Mouse (Mus musculus) monocyte, adult 5-6 weeks (primary cell): ENCODE measurements around the gene Fam189a1. TPM values are rescaled to one million over a fixed set of nuclear protein-coding genes. Genes with fewer than 3 reads are reported as not detected.

Experiments used
- ATAC-seq: fragments of 153-309, 156-312 bp; replicated peaks from 2 replicates; pipeline ENCODE4 v1.8.0; 2017; ENCODE audit warnings: mild to moderate bottlenecking; ENCODE audit not compliant: low TSS enrichment, insufficient number of reproducible peaks, severe bottlenecking, poor library complexity, low FRiP score
- total RNA-seq: library from RNA; stranded (forward); fragments of 200-1000, 200-491, 200-594 nt; gene quantifications from 3 replicates; pipeline ENCODE4 v1.2.3, GENCODE M21; 2017

Fam189a1 gene
- total RNA-seq, 1 experiment from 2014 or later = not detected

- ATAC-seq = no peak
Observed at GRCm38 (mm10) chr7:64856526-64857082, 299.8 kb downstream of the Fam189a1 start.

- no peak for ATAC-seq
Observed at GRCm38 (mm10) chr7:64855976-64856375, 300.4 kb downstream of the Fam189a1 start.

GRCm38 (mm10) chr7:64855389-64855927, 300.9 kb downstream of the Fam189a1 start:
- ATAC-seq = no peak

- no peak for ATAC-seq
Observed at GRCm38 (mm10) chr7:64850791-64851190, 305.6 kb downstream of the Fam189a1 start.

GRCm38 (mm10) chr7:64847366-64847899, 308.9 kb downstream of the Fam189a1 start:
- no peak for ATAC-seq

GRCm38 (mm10) chr7:64846061-64846460, 310.3 kb downstream of the Fam189a1 start:
- ATAC-seq = no peak

- ATAC-seq = no peak
Observed at GRCm38 (mm10) chr7:64840946-64841659, 315.3 kb downstream of the Fam189a1 start.

GRCm38 (mm10) chr7:64840576-64840895, 315.8 kb downstream of the Fam189a1 start:
- no peak for ATAC-seq

- ATAC-seq = no peak
Observed at GRCm38 (mm10) chr7:64839801-64840575, 316.4 kb downstream of the Fam189a1 start.

- no peak for ATAC-seq
Observed at GRCm38 (mm10) chr7:64839281-64839680, 317.1 kb downstream of the Fam189a1 start.

- ATAC-seq = no peak
Observed at GRCm38 (mm10) chr7:64830214-64830995, 326.0 kb downstream of the Fam189a1 start.

GRCm38 (mm10) chr7:64821081-64821480, 335.3 kb downstream of the Fam189a1 start:
- ATAC-seq = no peak

- no peak for ATAC-seq
Observed at GRCm38 (mm10) chr7:64819683-64820082, 336.7 kb downstream of the Fam189a1 start.

- no peak for ATAC-seq
Observed at GRCm38 (mm10) chr7:64808876-64809275, 347.5 kb downstream of the Fam189a1 start.

GRCm38 (mm10) chr7:64805100-64805499, 351.3 kb downstream of the Fam189a1 start:
- ATAC-seq = no peak

- ATAC-seq = no peak
Observed at GRCm38 (mm10) chr7:64795554-64795953, 360.8 kb downstream of the Fam189a1 start.

GRCm38 (mm10) chr7:64792031-64792430, 364.3 kb downstream of the Fam189a1 start:
- no peak for ATAC-seq

GRCm38 (mm10) chr7:64791145-64791544, 365.2 kb downstream of the Fam189a1 start:
- no peak for ATAC-seq

GRCm38 (mm10) chr7:64785040-64785439, 371.3 kb downstream of the Fam189a1 start:
- no peak for ATAC-seq
